Mouse (Mus musculus): ENCODE data around the gene Fcrl1. TPM values are rescaled to one million over a fixed set of nuclear protein-coding genes. Genes with fewer than 3 reads are reported as not detected.
A peak's percentile ranks its signal among the peaks of the same experiment; 100 is the strongest.

The Fcrl1 gene
- polyA plus RNA-seq, 1 experiment from 2014 or later, result 0.22 TPM

GRCm38 (mm10) chr3:87381806-87382712 lies 5.9 kb downstream of the Fcrl1 start:
- CTCF ChIA-PET, result interaction anchor here (0.6 to 1.8 kb wide), 2 partner anchors 12 to 396 kb away, joined by 3 read pairs; no protein-coding TSS in a partner anchor
- ATAC-seq, result no peak

GRCm38 (mm10) chr3:87383308-87383707 lies 7.1 kb downstream of the Fcrl1 start:
- CTCF ChIA-PET, result no interaction called here
- in situ Hi-C loops (cut with MboI; ENCODE audit: low pct_unique_long_range_greater_than_20kb), result no loop called here
- ATAC-seq, result no peak
- peaks cover 3% of the 10 kb centered on the region for H3K27me3 ChIP-seq
- POLR2A ChIA-PET, result no interaction called here
- no peak for DNase-seq (ENCODE audit: low read depth, low spot score)
- no peak for TF ChIP-seq CTCF (IDR thresholded peaks at IDR 0.05)

More at GRCm38 (mm10) chr3:87381806-87382712, 5.9 kb downstream of the Fcrl1 start:
- no peak for DNase-seq (ENCODE audit: low read depth, low spot score)
- in situ Hi-C loops (cut with MboI; ENCODE audit: low pct_unique_long_range_greater_than_20kb), result no loop called here
- no peak for TF ChIP-seq CTCF (IDR thresholded peaks at IDR 0.05)
- POLR2A ChIA-PET, result no interaction called here
- peaks cover 3% of the 10 kb centered on the region for H3K27me3 ChIP-seq

GRCm38 (mm10) chr3:87385105-87385504 lies 8.9 kb downstream of the Fcrl1 start:
- ChIA-PET POLR2A (no interaction called here), CTCF (interaction anchor here (0.9 to 1.2 kb wide), 2 partner anchors 10 to 18 kb away, joined by 3 to 4 read pairs; no protein-coding TSS in a partner anchor)
- in situ Hi-C loops (cut with MboI; ENCODE audit: low pct_unique_long_range_greater_than_20kb), result no loop called here
- DNase-seq (ENCODE audit: low read depth, low spot score) (no peak), ATAC-seq (no peak)
- no peak for TF ChIP-seq CTCF (IDR thresholded peaks at IDR 0.05)
- peaks cover 3% of the 10 kb centered on the region for H3K27me3 ChIP-seq

GRCm38 (mm10) chr3:87390935-87391334 lies 14.7 kb downstream of the Fcrl1 start:
- no peak for TF ChIP-seq CTCF (IDR thresholded peaks at IDR 0.05)
- POLR2A ChIA-PET, result no interaction called here
- ATAC-seq (no peak), DNase-seq (ENCODE audit: low read depth, low spot score) (no peak)
- in situ Hi-C loops (cut with MboI; ENCODE audit: low pct_unique_long_range_greater_than_20kb), result no loop called here
- no peaks in the 10 kb centered on the region for H3K27me3 ChIP-seq
- CTCF ChIA-PET, result interaction anchor here (1.4 kb wide), 1 partner anchor 12 kb away, joined by 3 read pairs; no protein-coding TSS in a partner anchor

- DNase-seq (ENCODE audit: low read depth, low spot score) (no peak), ATAC-seq (no peak)
- in situ Hi-C loops (cut with MboI; ENCODE audit: low pct_unique_long_range_greater_than_20kb), result no loop called here
- POLR2A ChIA-PET, result no interaction called here
- CTCF ChIA-PET, result interaction anchor here (1.3 to 1.7 kb wide), 2 partner anchors 9 to 11 kb away, joined by 3 to 4 read pairs; no protein-coding TSS in a partner anchor
- peaks cover 27% of the 10 kb centered on the region for H3K27me3 ChIP-seq
- no peak for TF ChIP-seq CTCF (IDR thresholded peaks at IDR 0.05)
These were observed 22.6 kb downstream of the Fcrl1 start for GRCm38 (mm10) chr3:87398809-87399208.

GRCm38 (mm10) chr3:87399906-87400305 lies 23.7 kb downstream of the Fcrl1 start:
- ATAC-seq (no peak), DNase-seq (ENCODE audit: low read depth, low spot score) (no peak)
- ChIA-PET CTCF (interaction anchor here (1.1 to 1.7 kb wide), 2 partner anchors 8 to 104 kb away, joined by 3 to 4 read pairs; no protein-coding TSS in a partner anchor), POLR2A (interaction anchor here (0.5 kb wide), 1 partner anchor 309 kb away, joined by 3 read pairs; no protein-coding TSS in a partner anchor)
- H3K27me3 ChIP-seq, result peaks cover 27% of the 10 kb centered on the region
- no peak for TF ChIP-seq CTCF (IDR thresholded peaks at IDR 0.05)
- in situ Hi-C loops (cut with MboI; ENCODE audit: low pct_unique_long_range_greater_than_20kb), result loop anchor here (5.0 kb wide), 2 partner anchors 68 to 158 kb away; no protein-coding TSS in a partner anchor

- no peak for TF ChIP-seq CTCF (IDR thresholded peaks at IDR 0.05)
- POLR2A ChIA-PET, result no interaction called here
- in situ Hi-C loops (cut with MboI; ENCODE audit: low pct_unique_long_range_greater_than_20kb), result loop anchor here (5.0 kb wide), 2 partner anchors 69 to 159 kb away; no protein-coding TSS in a partner anchor
- no peak for ATAC-seq
- no peak for DNase-seq (ENCODE audit: low read depth, low spot score)
- H3K27me3 ChIP-seq, result peaks cover 25% of the 10 kb centered on the region
- CTCF ChIA-PET, result interaction anchor here (0.7 to 1.4 kb wide), 3 partner anchors 9 to 103 kb away, joined by 3 read pairs; no protein-coding TSS in a partner anchor
These were observed 25.1 kb downstream of the Fcrl1 start for GRCm38 (mm10) chr3:87401321-87401720.

- peak; percentile 51 for DNase-seq (ENCODE audit: low read depth, low spot score)
- ChIA-PET CTCF (interaction anchor here (0.6 to 2.6 kb wide), 12 partner anchors 9 to 326 kb away, joined by 3 to 19 read pairs (median 3); no protein-coding TSS in a partner anchor), POLR2A (no interaction called here)
- in situ Hi-C loops (cut with MboI; ENCODE audit: low pct_unique_long_range_greater_than_20kb), result no loop called here
- no peaks in the 10 kb centered on the region for H3K27me3 ChIP-seq
- TF ChIP-seq CTCF (IDR thresholded peaks at IDR 0.05), result peak; percentile 79
- ATAC-seq, result peak; percentile 84
These were observed 32.0 kb downstream of the Fcrl1 start for GRCm38 (mm10) chr3:87408171-87408570.

GRCm38 (mm10) chr3:87409196-87409935 lies 33.2 kb downstream of the Fcrl1 start:
- in situ Hi-C loops (cut with MboI; ENCODE audit: low pct_unique_long_range_greater_than_20kb), result no loop called here
- ChIA-PET POLR2A (no interaction called here), CTCF (interaction anchor here (1.1 to 2.6 kb wide), 8 partner anchors 10 to 153 kb away, joined by 3 to 10 read pairs (median 3); no protein-coding TSS in a partner anchor)
- H3K27me3 ChIP-seq, result no peaks in the 10 kb centered on the region
- DNase-seq (ENCODE audit: low read depth, low spot score), result no peak
- no peak for ATAC-seq
- no peak for TF ChIP-seq CTCF (IDR thresholded peaks at IDR 0.05)

- no peak for DNase-seq (ENCODE audit: low read depth, low spot score)
- CTCF ChIA-PET, result interaction anchor here (0.8 to 1.9 kb wide), 5 partner anchors 14 to 152 kb away, joined by 3 to 6 read pairs (median 5); no protein-coding TSS in a partner anchor
- POLR2A ChIA-PET, result no interaction called here
- no peak for TF ChIP-seq CTCF (IDR thresholded peaks at IDR 0.05)
- no peak for ATAC-seq
- in situ Hi-C loops (cut with MboI; ENCODE audit: low pct_unique_long_range_greater_than_20kb), result no loop called here
- H3K27me3 ChIP-seq, result no peaks in the 10 kb centered on the region
These were observed 34.4 kb downstream of the Fcrl1 start for GRCm38 (mm10) chr3:87410605-87411004.
